ENCODE assay signal across 21 mouse cellular contexts in genomic region chr12:3282520-3282919, GRCm38 (mm10). TPM values are rescaled to one million over a fixed set of nuclear protein-coding genes. Genes with fewer than 3 reads are reported as not detected.
DNase-seq lines count a peak whose midpoint lies in the region; ATAC-seq and TF ChIP-seq lines count a peak whose summit lies in the region.
"Had no signal": no experiment of that assay in that cellular context is flagged by ENCODE, and none has a peak within 500 bp of the region (broad histone marks: within the 10 kb centered on the region; RNA-seq: fewer than 3 reads in every experiment).

No protein-coding gene starts in this region.

- H3K9me3 ChIP-seq in CH12.LX (replicated peaks; ENCODE audit: low read length), result no peaks in the 10 kb centered on the region
- no peaks in the 10 kb centered on the region for H3K9me3 ChIP-seq in liver, embryonic 14.5 days (ENCODE audit: control insufficient read depth, low read length)
- no peaks in the 10 kb centered on the region for H3K9me3 ChIP-seq in megakaryocyte, embryonic 14.5 days
- H3K9me3 ChIP-seq: embryonic facial prominence, embryonic 12.5 days; heart, embryonic 13.5 days; limb, embryonic 13.5 days; lung, embryonic 15.5 days had no signal

- H3K4me2 ChIP-seq in CH12.LX (ENCODE audit: insufficient read depth, low read depth, poor library complexity, severe bottlenecking), result peak overlapping the region; percentile 61; the same call in 1 of the 2 replicates
- peak overlapping the region; percentile 39; the same call in 1 of the 2 replicates for H3K4me2 ChIP-seq in liver, embryonic 14.5 days (ENCODE audit: low read depth)
- H3K4me2 ChIP-seq: embryonic facial prominence, embryonic 12.5 days; forebrain, embryonic 12.5 days; heart, embryonic 13.5 days; limb, embryonic 13.5 days; lung, embryonic 15.5 days; midbrain, embryonic 13.5 days had no signal

- TF ChIP-seq RAD21 in CH12.LX (IDR thresholded peaks at IDR 0.05; ENCODE audit: low read depth, low read length), result no peak

- no peak for TF ChIP-seq POLR2A in CH12.LX (IDR thresholded peaks at IDR 0.05; ENCODE audit: low read depth, low read length)
- TF ChIP-seq POLR2A in bone marrow macrophage, adult 2 months (IDR thresholded peaks at IDR 0.05; ENCODE audit: borderline replicate concordance, low read depth, low read length), result no peak

- in situ Hi-C loops in CH12.LX (cut with MboI; ENCODE audit: low pct_ligation_motif_present, low pct_unique_long_range_greater_than_20kb, low sequenced_read_pairs), result no loop called here

- DNase-seq in CH12.LX (ENCODE audit: extremely low read depth), result no peak
- no peak for DNase-seq in liver, embryonic 14.5 days (ENCODE audit: low read depth in 3 of 3, low spot score in 3 of 3)
- DNase-seq in B cell, adult 2 months, result no peak
- DNase-seq in kidney, adult 8-10 months, result no peak
- DNase-seq in urinary bladder, adult 2 months (ENCODE audit: low spot score), result no peak
- DNase-seq: cerebellum, adult 11-12 months; cerebellum, postnatal 14 days; heart, postnatal 14 days; layer of hippocampus, adult 9-11 months; lung, postnatal 4 days; thymus, adult 18-20 months; thymus, postnatal 4 days had no signal

- H3K27me3 ChIP-seq in CH12.LX (replicated peaks), result no peaks in the 10 kb centered on the region
- no peaks in the 10 kb centered on the region for H3K27me3 ChIP-seq in liver, embryonic 14.5 days (ENCODE audit: control insufficient read depth, insufficient read depth, low read length)
- no peaks in the 10 kb centered on the region for H3K27me3 ChIP-seq in megakaryocyte, embryonic 14.5 days (replicated peaks)
- H3K27me3 ChIP-seq: embryonic facial prominence, embryonic 12.5 days; forebrain, embryonic 12.5 days; heart, embryonic 13.5 days; limb, embryonic 13.5 days; lung, embryonic 15.5 days; midbrain, embryonic 13.5 days had no signal

- H3K4me1 ChIP-seq in CH12.LX (ENCODE audit: control insufficient read depth in 1 of 2, insufficient read depth in 2 of 2), result peaks cover 12 to 58% of the 10 kb centered on the region in 2 experiments
- H3K4me1 ChIP-seq in bone marrow macrophage, adult 2 months (ENCODE audit: control insufficient read depth, insufficient read depth, low read length), result peaks cover 17% of the 10 kb centered on the region
- peaks cover 52 to 54% of the 10 kb centered on the region in 2 experiments for H3K4me1 ChIP-seq in liver, embryonic 14.5 days (replicated peaks; ENCODE audit: control insufficient read depth in 2 of 2, insufficient read depth in 2 of 2, low read length in 1 of 2)
- H3K4me1 ChIP-seq in megakaryocyte, embryonic 14.5 days, result peaks cover 83% of the 10 kb centered on the region
- H3K4me1 ChIP-seq: embryonic facial prominence, embryonic 12.5 days; forebrain, embryonic 12.5 days; limb, embryonic 13.5 days; lung, embryonic 15.5 days; midbrain, embryonic 13.5 days had no signal

- H3K79me2 ChIP-seq in CH12.LX (replicated peaks; ENCODE audit: control insufficient read depth, extremely low read depth, insufficient read depth, poor library complexity, severe bottlenecking), result peaks cover 81% of the 10 kb centered on the region

- no peak for TF ChIP-seq EP300 in CH12.LX (IDR thresholded peaks at IDR 0.05; ENCODE audit: low read length)
- TF ChIP-seq EP300 in liver, embryonic 14.5 days (IDR thresholded peaks at IDR 0.05; ENCODE audit: low read depth), result no peak

- H3K27ac ChIP-seq in CH12.LX (ENCODE audit: insufficient read depth, low read depth), result peak overlapping the region; percentile 42; the same call in 1 of the 2 replicates
- peak overlapping the region; percentile 42 for H3K27ac ChIP-seq in bone marrow macrophage, adult 2 months (ENCODE audit: insufficient read depth, low read depth, low read length)
- peak overlapping the region; percentile 79 for H3K27ac ChIP-seq in liver, embryonic 14.5 days
- H3K27ac ChIP-seq: embryonic facial prominence, embryonic 12.5 days; forebrain, embryonic 12.5 days; heart, embryonic 13.5 days; limb, embryonic 13.5 days; lung, embryonic 15.5 days; midbrain, embryonic 13.5 days had no signal

- dilution Hi-C loops in CH12.LX (cut with MboI; ENCODE audit: extremely low pct_ligation_motif_present, extremely low pct_unique_long_range_greater_than_20kb, low sequenced_read_pairs), result no loop called here

- no peak for ATAC-seq in liver, embryonic 14.5 days (ENCODE audit: insufficient read depth)
- ATAC-seq: intestine, postnatal 0 days; midbrain, embryonic 13.5 days had no signal

- H3K4me3 ChIP-seq in CH12.LX (replicated peaks in 1 of 3; ENCODE audit: low read depth in 2 of 3, low read length in 2 of 3, poor library complexity in 1 of 3), result no peak overlapping the region
- H3K4me3 ChIP-seq in bone marrow macrophage, adult 2 months (ENCODE audit: insufficient read depth, low read length), result no peak overlapping the region
- no peak overlapping the region for H3K4me3 ChIP-seq in liver, embryonic 14.5 days (ENCODE audit: insufficient read depth in 1 of 2, low read depth in 2 of 2, low read length in 2 of 2)
- peak overlapping the region; percentile 33 for H3K4me3 ChIP-seq in megakaryocyte, embryonic 14.5 days (replicated peaks)
- H3K4me3 ChIP-seq: embryonic facial prominence, embryonic 12.5 days; forebrain, embryonic 12.5 days; heart, embryonic 13.5 days; limb, embryonic 13.5 days; lung, embryonic 15.5 days; midbrain, embryonic 13.5 days had no signal

- WGBS in liver, embryonic 14.5 days (ENCODE audit: insufficient replicate concordance), result 54% methylated on average over 2 of the region's 2 CpGs

- peaks cover 3 to 12% of the 10 kb centered on the region in 2 experiments for H3K36me3 ChIP-seq in CH12.LX (replicated peaks in 1 of 2; ENCODE audit: control insufficient read depth in 1 of 2, insufficient read depth in 1 of 2, low read length in 1 of 2)
- no peaks in the 10 kb centered on the region; the same call in 1 of the 2 replicates for H3K36me3 ChIP-seq in liver, embryonic 14.5 days (replicated peaks; ENCODE audit: control insufficient read depth, insufficient read depth, low read depth)
- H3K36me3 ChIP-seq in megakaryocyte, embryonic 14.5 days (replicated peaks; ENCODE audit: low read length), result peaks cover 9% of the 10 kb centered on the region
- H3K36me3 ChIP-seq: embryonic facial prominence, embryonic 12.5 days; heart, embryonic 13.5 days; limb, embryonic 13.5 days; lung, embryonic 15.5 days had no signal

- H3K9ac ChIP-seq in CH12.LX (ENCODE audit: insufficient read depth, low read depth), result 0 out of 2 replicates have a peak overlapping the region, but pooled peaks have one; percentile 39
- H3K9ac ChIP-seq in liver, embryonic 14.5 days (replicated peaks), result 0 out of 2 replicates have a peak overlapping the region, but pooled peaks have one; percentile 52
- H3K9ac ChIP-seq: embryonic facial prominence, embryonic 12.5 days; forebrain, embryonic 12.5 days; heart, embryonic 13.5 days; limb, embryonic 13.5 days; lung, embryonic 15.5 days; midbrain, embryonic 13.5 days had no signal

- TF ChIP-seq CTCF in CH12.LX (conservative IDR thresholded peaks at IDR 0.05 in 1 of 2, IDR thresholded peaks at IDR 0.05 in 1 of 2; ENCODE audit: low read depth in 2 of 2, low read length in 2 of 2), result no peak
- TF ChIP-seq CTCF in bone marrow macrophage, adult 2 months (IDR thresholded peaks at IDR 0.05; ENCODE audit: low read depth, low read length), result no peak
- TF ChIP-seq CTCF in liver, embryonic 14.5 days (IDR thresholded peaks at IDR 0.05; ENCODE audit: low read depth), result no peak

TF ChIP-seq in CH12.LX, 34 proteins besides CTCF, POLR2A, EP300 and RAD21:
- TF ChIP-seq JUN (IDR thresholded peaks at IDR 0.05; ENCODE audit: insufficient read depth, low read depth, low read length) (no peak), ZKSCAN1 (IDR thresholded peaks at IDR 0.05; ENCODE audit: borderline replicate concordance, low read depth, low read length) (no peak), ETS1 (conservative IDR thresholded peaks at IDR 0.05; ENCODE audit: low read depth, low read length) (no peak), POLR2AphosphoS2 (IDR thresholded peaks at IDR 0.05; ENCODE audit: low read depth, low read length) (no peak), MYC (IDR thresholded peaks at IDR 0.05; ENCODE audit: low read depth, low read length) (no peak), MAZ (IDR thresholded peaks at IDR 0.05; ENCODE audit: low read depth, low read length) (no peak), TBP (conservative IDR thresholded peaks at IDR 0.05; ENCODE audit: low read depth, low read length) (no peak), SIN3A (IDR thresholded peaks at IDR 0.05; ENCODE audit: low read length) (no peak), NELFE (IDR thresholded peaks at IDR 0.05; ENCODE audit: low read depth, low read length) (no peak)

RNA-seq across cellular contexts. Expression of gene Rab10, which starts 27.2 kb away (rescaled TPM):
- 60.1 and 68.2 TPM in 2 replicates for total RNA-seq in CH12.LX (2012; rRNA removed)
- 91.8 and 109 TPM in 2 replicates for total RNA-seq in CH12.LX (2014; rRNA removed)
- 108 and 111 TPM in 2 replicates for polyA plus RNA-seq in CH12.LX (2012; ENCODE audit: insufficient read length, low read depth)
- 143 and 145 TPM in 2 replicates for polyA plus RNA-seq in bone marrow macrophage, adult 2 months (2012; ENCODE audit: insufficient read depth, insufficient read length, missing spikeins)
- polyA plus RNA-seq in liver, embryonic 14.5 days (2012; rRNA removed), result 19.9 and 28.7 TPM in 2 replicates
- 42.1 and 47.1 TPM in 2 replicates for polyA plus RNA-seq in liver, embryonic 14.5 days (2014; fragmentation: Nextera tagmentation; extraction: Ambion mirVana)
- 44.4 and 62.1 TPM in 2 replicates for polyA plus RNA-seq in megakaryocyte, embryonic 14.5 days (2012; ENCODE audit: insufficient read depth, low replicate concordance)
- 122 and 124 TPM in 2 replicates for polyA plus RNA-seq in urinary bladder, adult 2 months (2012; rRNA removed)
